ENCODE assay signal across 18 mouse cellular contexts in genomic region chr3:115993025-115993424, GRCm38 (mm10). TPM values are rescaled to one million over a fixed set of nuclear protein-coding genes. Genes with fewer than 3 reads are reported as not detected.
A peak's percentile ranks its signal among the peaks of the same experiment; 100 is the strongest.
DNase-seq lines count a peak whose midpoint lies in the region; ATAC-seq and TF ChIP-seq lines count a peak whose summit lies in the region.
"Had no signal": no experiment of that assay in that cellular context is flagged by ENCODE, and none has a peak within 500 bp of the region (broad histone marks: within the 10 kb centered on the region; RNA-seq: fewer than 3 reads in every experiment).

No protein-coding gene starts in this region.

- H3K27me3 ChIP-seq in embryonic facial prominence, embryonic 10.5 days (replicated peaks; ENCODE audit: low read depth, poor library complexity, severe bottlenecking) = no peaks in the 10 kb centered on the region
- H3K27me3 ChIP-seq in intestine, postnatal 0 days (replicated peaks; ENCODE audit: control insufficient read depth, insufficient read depth, low read length) = no peaks in the 10 kb centered on the region
- H3K27me3 ChIP-seq in liver, postnatal 0 days (ENCODE audit: insufficient read depth, low read length) = no peaks in the 10 kb centered on the region
- no peaks in the 10 kb centered on the region for H3K27me3 ChIP-seq in thymus, adult 2 months (ENCODE audit: control insufficient read depth, insufficient read depth, low read length)
- H3K27me3 ChIP-seq: limb, embryonic 15.5 days; neural tube, embryonic 13.5 days had no signal

- ATAC-seq in intestine, postnatal 0 days = peak; percentile 93
- peak; percentile 66 for ATAC-seq in liver, postnatal 0 days

- peaks cover 48% of the 10 kb centered on the region for H3K36me3 ChIP-seq in embryonic facial prominence, embryonic 10.5 days (replicated peaks)
- H3K36me3 ChIP-seq in intestine, postnatal 0 days (ENCODE audit: control insufficient read depth, insufficient read depth) = peaks cover 26% of the 10 kb centered on the region
- H3K36me3 ChIP-seq in liver, postnatal 0 days (replicated peaks; ENCODE audit: insufficient read depth, low read length) = peaks cover 13% of the 10 kb centered on the region
- H3K36me3 ChIP-seq in thymus, adult 2 months (ENCODE audit: control insufficient read depth, insufficient read depth, low read length) = peaks cover 31% of the 10 kb centered on the region

- H3K4me1 ChIP-seq in embryonic facial prominence, embryonic 10.5 days = peaks cover 10% of the 10 kb centered on the region; the same call in 1 of the 2 replicates
- H3K4me1 ChIP-seq in intestine, postnatal 0 days (replicated peaks; ENCODE audit: control insufficient read depth, insufficient read depth, low read length) = no peaks in the 10 kb centered on the region
- 0 out of 2 replicates have a peak, but pooled peaks cover 5% of the 10 kb centered on the region for H3K4me1 ChIP-seq in liver, postnatal 0 days (ENCODE audit: insufficient read depth)
- no peaks in the 10 kb centered on the region for H3K4me1 ChIP-seq in thymus, adult 2 months (replicated peaks; ENCODE audit: control insufficient read depth, insufficient read depth, low read length)
- H3K4me1 ChIP-seq: neural tube, embryonic 13.5 days had no signal

- H3K4me3 ChIP-seq in embryonic facial prominence, embryonic 10.5 days = no peak overlapping the region
- no peak overlapping the region for H3K4me3 ChIP-seq in intestine, postnatal 0 days (ENCODE audit: low read depth, low read length)
- no peak overlapping the region for H3K4me3 ChIP-seq in liver, postnatal 0 days (ENCODE audit: low read depth, low read length)
- H3K4me3 ChIP-seq in thymus, adult 2 months (ENCODE audit: control insufficient read depth, insufficient read depth, low read length) = no peak overlapping the region
- H3K4me3 ChIP-seq: left cerebral cortex, adult 2 months; limb, embryonic 15.5 days; neural tube, embryonic 13.5 days had no signal

- TF ChIP-seq POLR2A in thymus, adult 2 months (IDR thresholded peaks at IDR 0.05; ENCODE audit: control insufficient read depth, extremely low read depth, insufficient read depth, low read length, poor library complexity) = no peak

- H3K9me3 ChIP-seq in embryonic facial prominence, embryonic 10.5 days = 0 out of 2 replicates have a peak, but pooled peaks cover 2% of the 10 kb centered on the region
- no peaks in the 10 kb centered on the region for H3K9me3 ChIP-seq in intestine, postnatal 0 days (ENCODE audit: control insufficient read depth)
- H3K9me3 ChIP-seq in liver, postnatal 0 days (ENCODE audit: low read length) = peaks cover 5% of the 10 kb centered on the region
- H3K9me3 ChIP-seq: neural tube, embryonic 13.5 days had no signal

- TF ChIP-seq CTCF in intestine, postnatal 0 days (IDR thresholded peaks at IDR 0.05; ENCODE audit: low read depth) = no peak
- TF ChIP-seq CTCF in liver, postnatal 0 days (IDR thresholded peaks at IDR 0.05; ENCODE audit: low read depth) = no peak
- TF ChIP-seq CTCF in thymus, adult 2 months (IDR thresholded peaks at IDR 0.05; ENCODE audit: borderline replicate concordance, control insufficient read depth, extremely low read depth, insufficient read depth, low read length, poor library complexity) = no peak

- H3K4me2 ChIP-seq in intestine, postnatal 0 days (replicated peaks; ENCODE audit: low read depth) = peak overlapping the region; percentile 50
- H3K4me2 ChIP-seq in liver, postnatal 0 days (ENCODE audit: low read depth, low read length) = peak overlapping the region; percentile 9; the same call in 1 of the 2 replicates
- H3K4me2 ChIP-seq: hindbrain, embryonic 14.5 days; limb, embryonic 15.5 days; neural tube, embryonic 13.5 days had no signal

- WGBS in embryonic facial prominence, embryonic 10.5 days = 58% methylated on average over 10 of the region's 10 CpGs
- WGBS in intestine, postnatal 0 days = 36% methylated on average over 10 of the region's 10 CpGs
- WGBS in liver, postnatal 0 days (ENCODE audit: insufficient replicate concordance) = 66% methylated on average over 10 of the region's 10 CpGs
- WGBS in thymus, adult 2 months = 94% methylated on average over 10 of the region's 10 CpGs

- 0 out of 2 replicates have a peak overlapping the region, but pooled peaks have one; percentile 30 for H3K27ac ChIP-seq in embryonic facial prominence, embryonic 10.5 days (replicated peaks)
- peak overlapping the region; percentile 64 for H3K27ac ChIP-seq in intestine, postnatal 0 days (ENCODE audit: low read depth, low read length)
- peak overlapping the region; percentile 29; the same call in 1 of the 2 replicates for H3K27ac ChIP-seq in liver, postnatal 0 days (ENCODE audit: low read depth)
- H3K27ac ChIP-seq in thymus, adult 2 months (ENCODE audit: control insufficient read depth, insufficient read depth, low read length) = no peak overlapping the region
- H3K27ac ChIP-seq: hindbrain, embryonic 14.5 days; left cerebral cortex, adult 2 months; limb, embryonic 15.5 days; neural tube, embryonic 13.5 days had no signal

- TF ChIP-seq EP300 in liver, postnatal 0 days (IDR thresholded peaks at IDR 0.05; ENCODE audit: low read depth) = no peak

- H3K9ac ChIP-seq in intestine, postnatal 0 days (ENCODE audit: low read depth, low read length) = no peak overlapping the region
- no peak overlapping the region for H3K9ac ChIP-seq in liver, postnatal 0 days (replicated peaks)
- H3K9ac ChIP-seq: hindbrain, embryonic 14.5 days; limb, embryonic 15.5 days; neural tube, embryonic 13.5 days had no signal

- peak; percentile 29 for DNase-seq in embryonic facial prominence, embryonic 10.5 days (ENCODE audit: low spot score)
- DNase-seq in kidney, postnatal 4 days = peak; percentile 41 to 67
- DNase-seq in liver, postnatal 0 days = peak; percentile 28
- no peak for DNase-seq in thymus, adult 2 months
- DNase-seq in cerebellum, adult 9-10 months = no peak
- no peak for DNase-seq in thymus, postnatal 0 days (ENCODE audit: low spot score)
- DNase-seq: adrenal gland, postnatal 10 days; cerebellum, adult 8-10 months; gastrocnemius, postnatal 10 days; heart, postnatal 10 days; lung, postnatal 10 days; right cerebral cortex, postnatal 4 days; thymus, postnatal 36 days had no signal

RNA-seq across cellular contexts. Expression of gene Slc30a7, which starts 14.2 kb away (rescaled TPM):
- 24.6 and 28.8 TPM in 2 replicates for polyA plus RNA-seq in embryonic facial prominence, embryonic 10.5 days (2016; fragmentation: Nextera tagmentation; extraction: Ambion mirVana)
- polyA plus RNA-seq in intestine, postnatal 0 days (2015; fragmentation: Nextera tagmentation; extraction: Ambion mirVana) = 34.6 and 36.9 TPM in 2 replicates
- polyA plus RNA-seq in liver, postnatal 0 days (2015; fragmentation: Nextera tagmentation; extraction: Ambion mirVana) = 11.0 and 14.2 TPM in 2 replicates
- polyA plus RNA-seq in thymus, adult 2 months (2012; rRNA removed) = 15.9 and 18.1 TPM in 2 replicates
- 29.4 and 30.0 TPM in 2 replicates for polyA plus RNA-seq in thymus, postnatal 0 days (2015; fragmentation: Nextera tagmentation; extraction: Ambion mirVana)

RNA-seq across cellular contexts. Expression of gene Extl2, which starts 14.2 kb away (rescaled TPM):
- polyA plus RNA-seq in embryonic facial prominence, embryonic 10.5 days (2016; fragmentation: Nextera tagmentation; extraction: Ambion mirVana) = 17.4 and 17.9 TPM in 2 replicates
- polyA plus RNA-seq in intestine, postnatal 0 days (2015; fragmentation: Nextera tagmentation; extraction: Ambion mirVana) = 10.2 and 11.0 TPM in 2 replicates
- 4.6 and 5.8 TPM in 2 replicates for polyA plus RNA-seq in liver, postnatal 0 days (2015; fragmentation: Nextera tagmentation; extraction: Ambion mirVana)
- 6.0 and 8.2 TPM in 2 replicates for polyA plus RNA-seq in thymus, adult 2 months (2012; rRNA removed)
- 11.2 and 13.3 TPM in 2 replicates for polyA plus RNA-seq in thymus, postnatal 0 days (2015; fragmentation: Nextera tagmentation; extraction: Ambion mirVana)

Comparison
In these comparisons a context has a peak if more than half of its experiments do, and no peak if none do; other contexts are left out.
1. DNase-seq: peak in embryonic facial prominence, embryonic 10.5 days (single experiment), kidney, postnatal 4 days (2 of 2) and liver, postnatal 0 days (single experiment); none in thymus, adult 2 months (single experiment), cerebellum, adult 9-10 months (single experiment) and thymus, postnatal 0 days (single experiment).